ENCODE assay signal across 7 mouse cellular contexts in genomic region chr8:115529568-115530342, GRCm38 (mm10).
DNase-seq lines count a peak whose midpoint lies in the region; ATAC-seq lines count a peak whose summit lies in the region.

No protein-coding gene starts in this region.

- DNase-seq in urinary bladder, adult 2 months (ENCODE audit: low spot score) = peak; percentile 25
- DNase-seq in urinary bladder, postnatal 10 days (ENCODE audit: low spot score) = no peak
- peak; percentile 22 for DNase-seq in gonadal fat pad, adult 2 months (ENCODE audit: low read depth)
- peak; percentile 61 for DNase-seq in kidney, postnatal 14 days
- DNase-seq in right cerebral cortex, postnatal 36 days (ENCODE audit: low spot score in 2 of 2) = peak; percentile 6 to 10
- DNase-seq in hindbrain, embryonic 14.5 days (ENCODE audit: low spot score) = no peak

- H3K4me1 ChIP-seq in hindbrain, embryonic 14.5 days (replicated peaks; ENCODE audit: control insufficient read depth, insufficient read depth, low read length) = no peaks in the 10 kb centered on the region
- no peaks in the 10 kb centered on the region for H3K4me1 ChIP-seq in midbrain, embryonic 16.5 days (ENCODE audit: control insufficient read depth, insufficient read depth, low read length)

- H3K9ac ChIP-seq in hindbrain, embryonic 14.5 days = no peak overlapping the region
- no peak overlapping the region for H3K9ac ChIP-seq in midbrain, embryonic 16.5 days (ENCODE audit: low read depth, low read length)

- 49% methylated on average over 14 of the region's 14 CpGs for WGBS in hindbrain, embryonic 14.5 days
- 50% methylated on average over 14 of the region's 14 CpGs for WGBS in midbrain, embryonic 16.5 days

- H3K27me3 ChIP-seq in hindbrain, embryonic 14.5 days (ENCODE audit: control insufficient read depth, insufficient read depth, low read length) = no peaks in the 10 kb centered on the region
- H3K27me3 ChIP-seq in midbrain, embryonic 16.5 days (ENCODE audit: control insufficient read depth, insufficient read depth, low read depth, low read length) = no peaks in the 10 kb centered on the region

- H3K27ac ChIP-seq in hindbrain, embryonic 14.5 days = no peak overlapping the region
- H3K27ac ChIP-seq in midbrain, embryonic 16.5 days (ENCODE audit: low read length) = no peak overlapping the region

- no peaks in the 10 kb centered on the region for H3K36me3 ChIP-seq in hindbrain, embryonic 14.5 days (replicated peaks; ENCODE audit: control insufficient read depth, insufficient read depth)
- no peaks in the 10 kb centered on the region for H3K36me3 ChIP-seq in midbrain, embryonic 16.5 days (ENCODE audit: control insufficient read depth, insufficient read depth, low read length)

- H3K4me3 ChIP-seq in hindbrain, embryonic 14.5 days (replicated peaks; ENCODE audit: low read length) = no peak overlapping the region
- H3K4me3 ChIP-seq in midbrain, embryonic 16.5 days (ENCODE audit: low read depth, low read length) = no peak overlapping the region

- ATAC-seq in hindbrain, embryonic 14.5 days (ENCODE audit: low FRiP score) = no peak
- no peak for ATAC-seq in midbrain, embryonic 16.5 days

- H3K9me3 ChIP-seq in hindbrain, embryonic 14.5 days (ENCODE audit: control insufficient read depth, low read length) = no peaks in the 10 kb centered on the region
- no peaks in the 10 kb centered on the region for H3K9me3 ChIP-seq in midbrain, embryonic 16.5 days (replicated peaks; ENCODE audit: control insufficient read depth, low read length, poor library complexity, severe bottlenecking)

- H3K4me2 ChIP-seq in hindbrain, embryonic 14.5 days (replicated peaks) = no peak overlapping the region
- no peak overlapping the region for H3K4me2 ChIP-seq in midbrain, embryonic 16.5 days (ENCODE audit: low read length)

Comparison
In these comparisons a context has a peak if more than half of its experiments do, and no peak if none do; other contexts are left out.
1. DNase-seq: peak in urinary bladder, adult 2 months (single experiment), gonadal fat pad, adult 2 months (single experiment), kidney, postnatal 14 days (single experiment) and right cerebral cortex, postnatal 36 days (2 of 2); none in urinary bladder, postnatal 10 days (single experiment) and hindbrain, embryonic 14.5 days (single experiment).